Mouse (Mus musculus) G1E (cell line): ENCODE results near the gene Crocc2. TPM values are rescaled to one million over a fixed set of nuclear protein-coding genes. Genes with fewer than 3 reads are reported as not detected.

Experiments
- ATAC-seq: 2 replicates; pipeline ENCODE4 v1.8.0; 2016; ENCODE audit warnings: mild to moderate bottlenecking; ENCODE audit not compliant: insufficient number of reproducible peaks, poor library complexity, low FRiP score, severe bottlenecking; ENCODE audit errors: extremely low read depth
- DNase-seq: peaks from one replicate; pipeline ENCODE4 v3.0.0; 2012; ENCODE audit warnings: low spot score
- H3K27me3 ChIP-seq: 2 replicates; pipeline ENCODE4 v1.6.1; 2012; ENCODE audit warnings: mild to moderate bottlenecking, low read length, inconsistent platforms; ENCODE audit not compliant: insufficient read depth
- H3K36me3 ChIP-seq: replicated peaks from 2 replicates; pipeline ENCODE3; 2012; ENCODE audit warnings: mild to moderate bottlenecking, inconsistent platforms
- H3K4me1 ChIP-seq: 2 replicates; pipeline ENCODE4 v1.6.1; 2012; ENCODE audit warnings: low read depth, low read length, inconsistent platforms, mixed read lengths; ENCODE audit not compliant: insufficient read depth
- H3K4me3 ChIP-seq: 2 replicates; pipeline ENCODE4 v1.5.1; 2012; ENCODE audit warnings: low read depth, mild to moderate bottlenecking, inconsistent platforms, low read length, moderate library complexity, mixed read lengths
- H3K9me3 ChIP-seq: replicated peaks from 2 replicates; pipeline ENCODE4 v1.6.1; 2012; ENCODE audit warnings: inconsistent platforms
- CTCF ChIP-seq: IDR thresholded peaks from 2 replicates; pipeline ENCODE4 v1.5.1; 2012; ENCODE audit warnings: low read depth, low read length, inconsistent platforms, mixed read lengths
- GATA1 ChIP-seq: IDR thresholded peaks from 2 replicates; pipeline ENCODE4 v1.6.1; 2012; ENCODE audit warnings: borderline replicate concordance, low read length, inconsistent platforms, mixed read lengths
- GATA2 ChIP-seq: IDR thresholded peaks from 2 replicates; pipeline ENCODE4 v1.6.1; 2012; ENCODE audit warnings: low read depth, low read length, inconsistent platforms, borderline replicate concordance
- POLR2AphosphoS5 ChIP-seq: IDR thresholded peaks from 2 replicates; pipeline ENCODE4 v1.6.1; 2012; ENCODE audit warnings: low read depth, low read length, inconsistent platforms; ENCODE audit not compliant: insufficient replicate concordance
- TAL1 ChIP-seq: conservative IDR thresholded peaks from 2 replicates; pipeline ENCODE4 v1.6.1; 2012; ENCODE audit warnings: low read depth, low read length, inconsistent platforms, mixed read lengths
- polyA plus RNA-seq: library from polyadenylated mRNA; stranded (reverse); fragments of >175 nt; gene quantifications from 2 replicates; pipeline ENCODE4 v1.2.3, GENCODE M21; 2012
- total RNA-seq, 2 experiments: library from RNA; stranded (forward) in 1 of 2; stranded (reverse) in 1 of 2; fragments of 200-1000 nt in 1 of 2; fragments of >200 nt in 1 of 2; fragmentation: Nextera tagmentation in 1 of 2; gene quantifications; 2 replicates each; pipeline ENCODE4 v1.2.3; 2014 to 2017

Crocc2 gene
- total and polyA plus RNA-seq, 3 experiments: 0.11 TPM; not detected in 2

- DNase-seq: no peak
- no peak for TF ChIP-seq GATA1
- TF ChIP-seq POLR2AphosphoS5: no peak
- TF ChIP-seq TAL1: no peak
- TF ChIP-seq CTCF: no peak
- TF ChIP-seq GATA2: no peak
- H3K4me1 ChIP-seq: no peaks in the 10 kb centered on the region
- no peaks in the 10 kb centered on the region for H3K9me3 ChIP-seq
- no peak overlapping the region for H3K4me3 ChIP-seq
- peaks cover 16% of the 10 kb centered on the region for H3K27me3 ChIP-seq
- ATAC-seq: no peak
- no peaks in the 10 kb centered on the region for H3K36me3 ChIP-seq
These were observed 77.4 kb downstream of the Crocc2 start for GRCm38 (mm10) chr1:93245936-93246335.

- TF ChIP-seq TAL1 (no peak), GATA2 (no peak), CTCF (no peak)
- Histone ChIP-seq H3K4me3 (no peak overlapping the region), H3K9me3 (no peaks in the 10 kb centered on the region), H3K4me1 (no peaks in the 10 kb centered on the region), H3K36me3 (no peaks in the 10 kb centered on the region), H3K27me3 (no peaks in the 10 kb centered on the region; the same call in 1 of the 2 replicates)
- DNase-seq (no peak), ATAC-seq (no peak)
These were observed 84.1 kb downstream of the Crocc2 start for GRCm38 (mm10) chr1:93252586-93252985.

GRCm38 (mm10) chr1:93255761-93256160, 87.2 kb downstream of the Crocc2 start:
- Histone ChIP-seq H3K9me3 (no peaks in the 10 kb centered on the region), H3K36me3 (no peaks in the 10 kb centered on the region), H3K27me3 (no peaks in the 10 kb centered on the region; the same call in 1 of the 2 replicates), H3K4me3 (no peak overlapping the region), H3K4me1 (no peaks in the 10 kb centered on the region)
- no peak for TF ChIP-seq CTCF
- no peak for TF ChIP-seq POLR2AphosphoS5
- TF ChIP-seq TAL1: no peak
- TF ChIP-seq GATA2: no peak
- TF ChIP-seq GATA1: no peak
- no peak for DNase-seq
- no peak for ATAC-seq

GRCm38 (mm10) chr1:93257560-93257959, 89.0 kb downstream of the Crocc2 start:
- DNase-seq (no peak), ATAC-seq (no peak)
- H3K9me3 ChIP-seq: no peaks in the 10 kb centered on the region
- H3K36me3 ChIP-seq: no peaks in the 10 kb centered on the region
- no peaks in the 10 kb centered on the region for H3K4me1 ChIP-seq
- TF ChIP-seq CTCF (no peak), GATA1 (no peak), TAL1 (no peak), GATA2 (no peak), POLR2AphosphoS5 (no peak)
- H3K4me3 ChIP-seq: no peak overlapping the region
- no peaks in the 10 kb centered on the region; the same call in 1 of the 2 replicates for H3K27me3 ChIP-seq

GRCm38 (mm10) chr1:93267207-93267606, 98.7 kb downstream of the Crocc2 start:
- DNase-seq (no peak), ATAC-seq (no peak)
- no peaks in the 10 kb centered on the region for H3K36me3 ChIP-seq
- no peaks in the 10 kb centered on the region for H3K9me3 ChIP-seq
- H3K4me1 ChIP-seq: peaks cover under 1% of the 10 kb centered on the region; the same call in 1 of the 2 replicates
- H3K27me3 ChIP-seq: no peaks in the 10 kb centered on the region
- H3K4me3 ChIP-seq: no peak overlapping the region
- TF ChIP-seq TAL1: no peak
- TF ChIP-seq POLR2AphosphoS5: no peak
- TF ChIP-seq GATA1: no peak
- TF ChIP-seq GATA2: no peak
- no peak for TF ChIP-seq CTCF

- H3K9me3 ChIP-seq: no peaks in the 10 kb centered on the region
- no peak for DNase-seq
- H3K27me3 ChIP-seq: no peaks in the 10 kb centered on the region
- H3K4me3 ChIP-seq: no peak overlapping the region
- no peaks in the 10 kb centered on the region for H3K36me3 ChIP-seq
- no peak for ATAC-seq
- no peak for TF ChIP-seq TAL1
- TF ChIP-seq POLR2AphosphoS5: no peak
- no peak for TF ChIP-seq CTCF
- TF ChIP-seq GATA2: no peak
- no peak for TF ChIP-seq GATA1
- peaks cover 2% of the 10 kb centered on the region; the same call in 1 of the 2 replicates for H3K4me1 ChIP-seq
These were observed 99.7 kb downstream of the Crocc2 start for GRCm38 (mm10) chr1:93268246-93268645.
